18 mouse cellular contexts compared by ENCODE assay signal in genomic region chr15:96332468-96333213, GRCm38 (mm10). TPM values are rescaled to one million over a fixed set of nuclear protein-coding genes. Genes with fewer than 3 reads are reported as not detected.
A peak's percentile ranks its signal among the peaks of the same experiment; 100 is the strongest.
DNase-seq lines count a peak whose midpoint lies in the region; ATAC-seq and TF ChIP-seq lines count a peak whose summit lies in the region.
"Had no signal": no experiment of that assay in that cellular context is flagged by ENCODE, and none has a peak within 500 bp of the region (broad histone marks: within the 10 kb centered on the region; RNA-seq: fewer than 3 reads in every experiment).

No protein-coding gene starts in this region.

- no peak for ATAC-seq in heart, embryonic 13.5 days (ENCODE audit: extremely low read depth, insufficient number of reproducible peaks, low FRiP score, low TSS enrichment)
- ATAC-seq in inflammation-experienced regulatory T-cells, adult 6 months, result peak; percentile 28
- ATAC-seq: hindbrain, postnatal 0 days; liver, postnatal 0 days; midbrain, embryonic 13.5 days; Patski had no signal

- 0 out of 2 replicates have a peak, but pooled peaks cover 5% of the 10 kb centered on the region for H3K36me3 ChIP-seq in heart, embryonic 13.5 days
- H3K36me3 ChIP-seq in heart, adult 2 months (ENCODE audit: control insufficient read depth, insufficient read depth, low read length), result peaks cover 3% of the 10 kb centered on the region
- H3K36me3 ChIP-seq: embryonic facial prominence, embryonic 15.5 days; midbrain, embryonic 13.5 days; stomach, embryonic 15.5 days had no signal

- 86% methylated on average over 9 of the region's 9 CpGs for WGBS in heart, embryonic 13.5 days
- 76% methylated on average over 9 of the region's 9 CpGs for WGBS in heart, adult 2 months

- peaks cover 7% of the 10 kb centered on the region for H3K79me2 ChIP-seq in heart, adult 2 months (replicated peaks; ENCODE audit: control insufficient read depth, insufficient read depth, low read length)

- no peaks in the 10 kb centered on the region for H3K9me3 ChIP-seq in heart, embryonic 13.5 days
- H3K9me3 ChIP-seq: embryonic facial prominence, embryonic 15.5 days; midbrain, embryonic 13.5 days; stomach, embryonic 15.5 days had no signal

- no peaks in the 10 kb centered on the region for H3K27me3 ChIP-seq in heart, embryonic 13.5 days (replicated peaks)
- H3K27me3 ChIP-seq in heart, adult 2 months (ENCODE audit: control insufficient read depth, insufficient read depth, low read length), result no peaks in the 10 kb centered on the region
- H3K27me3 ChIP-seq: CH12.LX; embryonic facial prominence, embryonic 15.5 days; midbrain, embryonic 13.5 days; Patski; stomach, embryonic 15.5 days had no signal

- no peak for TF ChIP-seq CTCF in heart, adult 2 months (IDR thresholded peaks at IDR 0.05)

- no peak overlapping the region for H3K4me3 ChIP-seq in heart, embryonic 13.5 days
- no peak overlapping the region for H3K4me3 ChIP-seq in heart, adult 2 months
- H3K4me3 ChIP-seq: embryonic facial prominence, embryonic 15.5 days; midbrain, embryonic 13.5 days; stomach, embryonic 15.5 days had no signal

- H3K4me2 ChIP-seq in heart, embryonic 13.5 days, result no peak overlapping the region
- H3K4me2 ChIP-seq: embryonic facial prominence, embryonic 15.5 days; midbrain, embryonic 13.5 days; stomach, embryonic 15.5 days had no signal

- TF ChIP-seq EP300 in heart, adult 2 months (IDR thresholded peaks at IDR 0.05; ENCODE audit: insufficient read depth, low read depth, low read length), result no peak

- H3K27ac ChIP-seq in heart, embryonic 13.5 days (replicated peaks), result peak overlapping the region; percentile 17; the same call in 1 of the 2 replicates
- H3K27ac ChIP-seq in heart, adult 2 months, result no peak overlapping the region; the same call in 1 of the 2 replicates
- H3K27ac ChIP-seq: embryonic facial prominence, embryonic 15.5 days; hindbrain, postnatal 0 days; midbrain, embryonic 13.5 days; stomach, embryonic 15.5 days had no signal

- no peak for TF ChIP-seq POLR2A in heart, adult 2 months (IDR thresholded peaks at IDR 0.05; ENCODE audit: insufficient read depth, low read depth, low read length)

- intact Hi-C loops in heart, adult 2 months (cut with DNase I), result no loop called here

- 0 out of 2 replicates have a peak overlapping the region, but pooled peaks have one; percentile 40 for H3K9ac ChIP-seq in heart, embryonic 13.5 days
- H3K9ac ChIP-seq in heart, adult 2 months (ENCODE audit: low read depth, low read length), result no peak overlapping the region
- H3K9ac ChIP-seq: embryonic facial prominence, embryonic 15.5 days; liver, postnatal 0 days; midbrain, embryonic 13.5 days; stomach, embryonic 15.5 days had no signal

- DNase-seq in heart, adult 2 months, result no peak
- peak; percentile 38 for DNase-seq in thymus, postnatal 0 days (ENCODE audit: low spot score)
- no peak for DNase-seq in thymus, postnatal 4 days
- DNase-seq in ovary, postnatal 14 days (ENCODE audit: low spot score), result no peak
- no peak for DNase-seq in urinary bladder, postnatal 14 days (ENCODE audit: low spot score)
- DNase-seq: cerebellum, adult 18-20 months; heart, adult 11 months; heart, postnatal 36 days; liver, postnatal 0 days; thymus, postnatal 36 days had no signal

- peaks cover 44% of the 10 kb centered on the region for H3K4me1 ChIP-seq in heart, embryonic 13.5 days
- H3K4me1 ChIP-seq in heart, adult 2 months (ENCODE audit: control insufficient read depth, insufficient read depth, low read length), result peaks cover 12% of the 10 kb centered on the region
- H3K4me1 ChIP-seq: embryonic facial prominence, embryonic 15.5 days; stomach, embryonic 15.5 days had no signal

RNA-seq across cellular contexts. Expression of gene Arid2, which starts 45.3 kb away (rescaled TPM):
- 12.1 and 14.1 TPM in 2 replicates for polyA plus RNA-seq in heart, embryonic 13.5 days (2015; fragmentation: Nextera tagmentation; extraction: Ambion mirVana)
- 10 to 100 TPM; 20.1 to 21.1 TPM for total RNA-seq in heart, adult 2 months (2021)
- 8.0 and 13.7 TPM in 2 replicates for polyA plus RNA-seq in heart, adult 2 months (2012; rRNA removed)
- 28.5 and 34.9 TPM in 2 replicates for polyA plus RNA-seq in thymus, postnatal 0 days (2015; fragmentation: Nextera tagmentation; extraction: Ambion mirVana)
- 10 to 100 TPM; 13.7 to 21.7 (median 17.0) TPM for polyA plus RNA-seq in inflammation-experienced regulatory T-cells, adult 6 months (2017; shearing (Covaris generic))
